Mouse (Mus musculus): ENCODE measurements around the gene Met.

Gene Met

GRCm38 (mm10) chr6:17606915-17607314 is 143.3 kb downstream of the Met start:
- DNase-seq (ENCODE audit: low spot score) = no peak

GRCm38 (mm10) chr6:17611352-17612010 is 147.9 kb downstream of the Met start:
- no peak for DNase-seq (ENCODE audit: low spot score)

- no peak for DNase-seq (ENCODE audit: low spot score)
Observed at GRCm38 (mm10) chr6:17612652-17613051, 149.1 kb downstream of the Met start.

- DNase-seq (ENCODE audit: low spot score) = no peak
Observed at GRCm38 (mm10) chr6:17620823-17621222, 157.2 kb downstream of the Met start.

GRCm38 (mm10) chr6:17621436-17621835 is 157.8 kb downstream of the Met start:
- no peak for DNase-seq (ENCODE audit: low spot score)
